Mouse (Mus musculus) limb, embryonic 14.5 days (tissue): ENCODE measurements around the gene Tango6. TPM values are rescaled to one million over a fixed set of nuclear protein-coding genes. Genes with fewer than 3 reads are reported as not detected.

Source experiments
- ATAC-seq: fragments of 200-750 bp; cut with Nextera tagmentation; 2 replicates; pipeline ENCODE4 v1.8.0; 2017; ENCODE audit warnings: low read depth, moderate number of reproducible peaks, moderate TSS enrichment; ENCODE audit not compliant: low FRiP score
- DNase-seq: peaks from one replicate; pipeline ENCODE4 v3.0.0-alpha.2; 2015; ENCODE audit warnings: low spot score
- H3K27ac ChIP-seq: fragments of 300-500 bp; sonication (generic); replicated peaks from 2 replicates; pipeline ENCODE4 v1.5.1; 2014; ENCODE audit warnings: low read depth, mild to moderate bottlenecking, low read length, moderate library complexity, mixed read lengths
- H3K27me3 ChIP-seq: fragments of 300-500 bp; sonication (generic); 2 replicates; pipeline ENCODE4 v1.6.1; 2014; ENCODE audit warnings: low read length, mixed read lengths; ENCODE audit not compliant: control insufficient read depth, insufficient read depth
- H3K36me3 ChIP-seq: fragments of 300-500 bp; sonication (generic); 2 replicates; pipeline ENCODE4 v1.6.1; 2014; ENCODE audit warnings: mild to moderate bottlenecking, low read length, moderate library complexity, mixed read lengths; ENCODE audit not compliant: control insufficient read depth, insufficient read depth
- H3K4me1 ChIP-seq: fragments of 300-500 bp; sonication (generic); 2 replicates; pipeline ENCODE4 v1.6.1; 2014; ENCODE audit warnings: antibody characterized with exemption, low read length, mixed read lengths; ENCODE audit not compliant: control insufficient read depth, insufficient read depth
- H3K4me2 ChIP-seq: fragments of 300-500 bp; sonication (generic); replicated peaks from 2 replicates; pipeline ENCODE4 v1.6.1; 2014; ENCODE audit warnings: low read depth, mild to moderate bottlenecking, low read length, moderate library complexity; ENCODE audit not compliant: severe bottlenecking
- H3K4me3 ChIP-seq: fragments of 300-500 bp; sonication (generic); replicated peaks from 2 replicates; pipeline ENCODE4 v1.5.1; 2014; ENCODE audit warnings: low read length
- H3K9ac ChIP-seq: fragments of 300-500 bp; sonication (generic); 2 replicates; pipeline ENCODE4 v1.6.1; 2014; ENCODE audit warnings: mild to moderate bottlenecking, low read depth, low read length, moderate library complexity; ENCODE audit not compliant: severe bottlenecking
- H3K9me3 ChIP-seq: fragments of 300-500 bp; sonication (generic); 2 replicates; pipeline ENCODE4 v1.6.1; 2016; ENCODE audit warnings: low read length; ENCODE audit not compliant: control insufficient read depth
- POLR2A ChIP-seq: fragments of 200-500 bp; IDR thresholded peaks from 2 replicates; pipeline ENCODE4 v1.8.0; 2012; ENCODE audit warnings: inconsistent platforms, mild to moderate bottlenecking, moderate library complexity, borderline replicate concordance; ENCODE audit not compliant: insufficient read depth, insufficient read length; ENCODE audit errors: extremely low read depth
- WGBS: fragments of 180-500 bp; shearing (Covaris S2); extraction: QIAGEN DNeasy Blood & Tissue Kit; methylation state at CpG from one replicate; pipeline ENCODE4 v1.1.7; 2014; 5-methylcytosine and 5-hydroxymethylcytosine counted together
- polyA plus RNA-seq, 2 experiments: library from polyadenylated mRNA; depleted of rRNA in 1 of 2; stranded (reverse) in 1 of 2; unstranded in 1 of 2; fragments of >200 nt; fragmentation: Nextera tagmentation in 1 of 2; extraction: Ambion mirVana in 1 of 2; gene quantifications; 2 replicates each; pipeline versions ENCODE4 v1.2.1 to v1.2.3; 2012 to 2014

Gene Tango6
- polyA plus RNA-seq, 2 experiments: 5.9 to 6.5 TPM

- Histone ChIP-seq H3K9me3 (no peaks in the 10 kb centered on the region), H3K4me2 (no peak overlapping the region), H3K27me3 (no peaks in the 10 kb centered on the region), H3K36me3 (no peaks in the 10 kb centered on the region), H3K4me3 (no peak overlapping the region), H3K9ac (peak overlapping the region; percentile 0; the same call in 1 of the 2 replicates), H3K27ac (no peak overlapping the region), H3K4me1 (peaks cover 3% of the 10 kb centered on the region; the same call in 1 of the 2 replicates)
- WGBS: 46% methylated on average over 6 of the region's 6 CpGs
- DNase-seq (no peak), ATAC-seq (no peak)
- no peak for TF ChIP-seq POLR2A
These were observed 155.9 kb downstream of the Tango6 start for GRCm38 (mm10) chr8:106838803-106839202.

- Histone ChIP-seq H3K36me3 (no peaks in the 10 kb centered on the region), H3K4me1 (peaks cover 3% of the 10 kb centered on the region; the same call in 1 of the 2 replicates), H3K4me3 (no peak overlapping the region), H3K4me2 (no peak overlapping the region), H3K27me3 (no peaks in the 10 kb centered on the region), H3K9ac (peak overlapping the region; percentile 0; the same call in 1 of the 2 replicates), H3K9me3 (no peaks in the 10 kb centered on the region), H3K27ac (no peak overlapping the region)
- WGBS: 37% methylated on average over 11 of the region's 11 CpGs
- DNase-seq (no peak), ATAC-seq (no peak)
- TF ChIP-seq POLR2A: no peak
These were observed 156.5 kb downstream of the Tango6 start for GRCm38 (mm10) chr8:106839209-106840001.

- H3K4me3 ChIP-seq: no peak overlapping the region
- H3K36me3 ChIP-seq: 0 out of 2 replicates have a peak, but pooled peaks cover 4% of the 10 kb centered on the region
- H3K4me1 ChIP-seq: no peaks in the 10 kb centered on the region
- no peaks in the 10 kb centered on the region for H3K9me3 ChIP-seq
- no peak for TF ChIP-seq POLR2A
- H3K9ac ChIP-seq: no peak overlapping the region
- ATAC-seq (no peak), DNase-seq (no peak)
- no peaks in the 10 kb centered on the region for H3K27me3 ChIP-seq
- no peak overlapping the region for H3K4me2 ChIP-seq
- no peak overlapping the region for H3K27ac ChIP-seq
- 81% methylated on average over 10 of the region's 10 CpGs for WGBS
These were observed 167.2 kb downstream of the Tango6 start for GRCm38 (mm10) chr8:106850034-106850433.

GRCm38 (mm10) chr8:106854534-106855241, 171.8 kb downstream of the Tango6 start:
- WGBS: 55% methylated on average over 8 of the region's 8 CpGs
- 0 out of 2 replicates have a peak, but pooled peaks cover 4% of the 10 kb centered on the region for H3K36me3 ChIP-seq
- H3K4me3 ChIP-seq: no peak overlapping the region
- TF ChIP-seq POLR2A: no peak
- H3K4me1 ChIP-seq: no peaks in the 10 kb centered on the region
- ATAC-seq (no peak), DNase-seq (no peak)
- H3K9ac ChIP-seq: no peak overlapping the region
- H3K9me3 ChIP-seq: no peaks in the 10 kb centered on the region
- no peak overlapping the region for H3K4me2 ChIP-seq
- no peaks in the 10 kb centered on the region for H3K27me3 ChIP-seq
- H3K27ac ChIP-seq: no peak overlapping the region

- 80% methylated on average over 3 of the region's 3 CpGs for WGBS
- Histone ChIP-seq H3K9ac (no peak overlapping the region), H3K4me1 (no peaks in the 10 kb centered on the region), H3K9me3 (no peaks in the 10 kb centered on the region), H3K4me3 (no peak overlapping the region), H3K27me3 (no peaks in the 10 kb centered on the region), H3K36me3 (0 out of 2 replicates have a peak, but pooled peaks cover 4% of the 10 kb centered on the region), H3K4me2 (no peak overlapping the region), H3K27ac (no peak overlapping the region)
- DNase-seq: no peak
- TF ChIP-seq POLR2A: no peak
- ATAC-seq: no peak
These were observed 172.3 kb downstream of the Tango6 start for GRCm38 (mm10) chr8:106855242-106855562.
